In genomic region chr11:100711783-100712615, GRCm38 (mm10) we compare ENCODE assay signal across 8 mouse cellular contexts. TPM values are rescaled to one million over a fixed set of nuclear protein-coding genes. Genes with fewer than 3 reads are reported as not detected.
DNase-seq lines count a peak whose midpoint lies in the region; ATAC-seq lines count a peak whose summit lies in the region.

TSS of gene Kat2a (minus strand) at chr11:100712465.

- peak within 1 kb of the TSS; percentile 95 for H3K9ac ChIP-seq in limb, embryonic 12.5 days (replicated peaks)
- peak within 1 kb of the TSS; percentile 87 for H3K9ac ChIP-seq in midbrain, embryonic 14.5 days (replicated peaks; ENCODE audit: low read length)

- H3K27me3 ChIP-seq in limb, embryonic 12.5 days: no peaks in the 10 kb centered on the region
- no peaks in the 10 kb centered on the region for H3K27me3 ChIP-seq in midbrain, embryonic 14.5 days (ENCODE audit: control insufficient read depth, insufficient read depth, low read length)

- peaks cover 59% of the 10 kb centered on the region for H3K36me3 ChIP-seq in limb, embryonic 12.5 days
- H3K36me3 ChIP-seq in midbrain, embryonic 14.5 days (ENCODE audit: control insufficient read depth, insufficient read depth, low read length): peaks cover 48% of the 10 kb centered on the region

- peak within 1 kb of the TSS; percentile 97 for H3K4me3 ChIP-seq in limb, embryonic 12.5 days (replicated peaks)
- H3K4me3 ChIP-seq in midbrain, embryonic 14.5 days (replicated peaks; ENCODE audit: low read depth, low read length): peak within 1 kb of the TSS; percentile 99

- ATAC-seq in granulocyte monocyte progenitor cell, adult 5-6 weeks (replicated peaks; ENCODE audit: poor library complexity, severe bottlenecking): peak; percentile 41; the same call in 1 of the 2 replicates
- peak; percentile 79 for ATAC-seq in limb, embryonic 12.5 days (ENCODE audit: insufficient number of reproducible peaks, insufficient read depth, low FRiP score, low TSS enrichment, low read depth)
- ATAC-seq in midbrain, embryonic 14.5 days (ENCODE audit: low FRiP score, low TSS enrichment): peak; percentile 93

- H3K27ac ChIP-seq in limb, embryonic 12.5 days: peak within 1 kb of the TSS; percentile 92
- H3K27ac ChIP-seq in midbrain, embryonic 14.5 days (replicated peaks; ENCODE audit: low read depth, low read length): peak within 1 kb of the TSS; percentile 75

- no peaks in the 10 kb centered on the region for H3K9me3 ChIP-seq in limb, embryonic 12.5 days
- no peaks in the 10 kb centered on the region for H3K9me3 ChIP-seq in midbrain, embryonic 14.5 days (ENCODE audit: control insufficient read depth, low read length)

- DNase-seq in spleen, adult 18-20 months: peak; percentile 64 to 77
- DNase-seq in spleen, adult 12 weeks (ENCODE audit: low spot score): no peak
- DNase-seq in embryo, embryonic 9.5 days (ENCODE audit: extremely low spot score): peak; percentile 84
- DNase-seq in kidney, adult 11 months: peak; percentile 78
- peak; percentile 95 for DNase-seq in midbrain, embryonic 14.5 days
- peak; percentile 77 to 88 for DNase-seq in spleen, postnatal 4 days (ENCODE audit: low spot score in 2 of 2)

- H3K4me2 ChIP-seq in limb, embryonic 12.5 days: peak within 1 kb of the TSS; percentile 66
- H3K4me2 ChIP-seq in midbrain, embryonic 14.5 days (ENCODE audit: low read length): peak within 1 kb of the TSS; percentile 64

- peaks cover 35% of the 10 kb centered on the region for H3K4me1 ChIP-seq in limb, embryonic 12.5 days (replicated peaks)
- peaks cover 18% of the 10 kb centered on the region for H3K4me1 ChIP-seq in midbrain, embryonic 14.5 days (ENCODE audit: control insufficient read depth, insufficient read depth, low read length)

- 3% methylated on average over 48 of the region's 48 CpGs for WGBS in limb, embryonic 12.5 days
- 2% methylated on average over 48 of the region's 48 CpGs for WGBS in midbrain, embryonic 14.5 days

RNA-seq across cellular contexts. Expression of gene Kat2a, which starts in this region (rescaled TPM):
- total RNA-seq in granulocyte monocyte progenitor cell, adult 5-6 weeks (2014; fragmentation: Nextera tagmentation): 50.0 and 54.4 TPM in 2 replicates
- 26.0 and 34.5 TPM in 2 replicates for total RNA-seq in granulocyte monocyte progenitor cell, adult 5-6 weeks (2017)
- 64.0 and 65.8 TPM in 2 replicates for polyA plus RNA-seq in limb, embryonic 12.5 days (2016; fragmentation: Nextera tagmentation; extraction: Ambion mirVana)
- polyA plus RNA-seq in midbrain, embryonic 14.5 days (2014; fragmentation: Nextera tagmentation; extraction: Ambion mirVana): 50.0 and 53.7 TPM in 2 replicates

Comparison
In these comparisons a context has a peak if more than half of its experiments do, and no peak if none do; other contexts are left out.
1. ATAC-seq: peak in every context shown above with its lines; median percentile 93 in midbrain, embryonic 14.5 days; 79 in limb, embryonic 12.5 days; 41 in granulocyte monocyte progenitor cell, adult 5-6 weeks.